Mouse (Mus musculus) thymus, postnatal 36 days (tissue): Measurements from ENCODE around the gene Ano8.

Source experiments
- DNase-seq, 2 experiments: peaks; one replicate each; pipeline ENCODE4 v3.0.0; 2022; ENCODE audit warnings: mixed read lengths in 2 of 2

Ano8 gene

DNA sequence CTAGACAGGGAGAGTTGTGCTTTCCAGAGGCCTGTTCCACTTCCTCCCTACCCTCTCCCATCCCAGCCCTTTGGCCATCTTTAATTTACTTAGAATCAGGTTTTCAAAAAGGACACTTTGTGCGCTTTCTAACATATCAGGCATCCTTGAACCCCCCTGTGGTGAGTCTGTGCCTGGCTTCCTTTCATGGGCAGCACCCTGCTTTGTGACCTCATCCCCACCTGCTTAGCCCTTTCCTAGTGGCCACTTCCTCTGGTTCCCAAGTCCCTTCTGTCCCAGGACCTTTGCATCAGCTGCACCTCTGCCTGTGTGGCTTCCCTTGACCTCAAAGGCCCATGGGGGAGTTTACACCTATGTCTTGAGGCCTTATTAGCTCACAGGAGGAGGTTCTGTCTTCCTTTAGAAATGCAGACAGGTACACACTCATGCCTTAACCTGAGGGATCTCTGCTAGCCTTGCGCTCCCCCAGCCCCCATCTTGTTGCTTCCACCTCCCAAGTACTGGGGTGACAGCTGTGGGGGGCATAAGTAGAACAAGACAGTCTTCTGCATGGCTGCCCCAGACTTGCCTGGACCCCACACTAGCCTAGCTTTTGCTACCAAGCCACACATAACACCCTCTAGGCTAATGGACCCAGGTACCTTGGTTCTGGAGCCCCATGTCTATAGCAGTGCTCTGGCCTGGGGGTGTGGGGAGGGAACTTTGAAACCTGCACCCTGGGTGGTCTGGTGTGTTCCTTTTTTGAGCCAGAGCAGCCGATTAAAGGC, 15.4 kb downstream of the Ano8 start:
- DNase-seq: no peak

DNA sequence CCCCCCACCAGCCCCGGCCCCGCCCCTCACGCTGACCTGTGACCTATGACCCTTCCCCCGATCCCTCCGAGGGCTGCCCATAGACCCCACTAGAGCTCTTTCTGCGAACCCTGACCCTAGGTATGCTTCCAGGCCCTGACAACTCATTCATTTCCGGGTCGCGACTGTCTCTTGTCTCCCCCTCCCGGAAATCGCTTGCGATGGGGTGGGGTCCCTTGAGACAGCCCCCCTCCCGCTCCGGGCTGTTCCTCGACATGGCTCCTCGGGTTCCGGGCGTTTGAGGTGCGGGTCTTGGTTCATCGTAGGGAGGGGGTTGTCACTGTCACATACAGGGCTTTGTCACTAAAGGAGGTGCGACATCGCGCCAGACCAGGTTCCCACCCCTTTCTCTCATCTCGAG, 16.4 kb downstream of the Ano8 start:
- DNase-seq: peak; percentile 62 to 75

DNA sequence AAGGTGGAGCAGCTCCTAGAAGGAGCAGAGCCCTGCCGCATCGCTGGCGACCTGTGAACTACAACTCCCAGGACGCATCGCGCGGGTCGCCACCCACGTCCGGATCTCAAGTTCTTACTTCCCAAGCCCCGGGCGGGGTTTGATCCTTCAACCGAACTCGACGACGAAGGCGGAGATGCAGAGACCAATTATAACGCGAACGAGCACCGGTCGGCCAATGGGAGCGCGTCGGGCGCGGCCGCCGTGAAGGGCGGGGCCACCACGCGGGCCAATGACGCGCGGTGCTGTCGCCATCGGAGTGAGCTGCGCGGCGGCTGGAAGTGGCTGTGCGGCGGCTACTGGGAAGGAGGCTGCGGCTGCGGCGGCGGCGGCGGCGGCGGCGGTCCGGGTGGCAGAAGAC, 16.8 kb downstream of the Ano8 start, which contains the start of gene Dda1:
Dda1 (plus strand) TSS at position 284 of the 400 bp plus-strand sequence.
- DNase-seq: peak; percentile 95 to 98

DNA sequence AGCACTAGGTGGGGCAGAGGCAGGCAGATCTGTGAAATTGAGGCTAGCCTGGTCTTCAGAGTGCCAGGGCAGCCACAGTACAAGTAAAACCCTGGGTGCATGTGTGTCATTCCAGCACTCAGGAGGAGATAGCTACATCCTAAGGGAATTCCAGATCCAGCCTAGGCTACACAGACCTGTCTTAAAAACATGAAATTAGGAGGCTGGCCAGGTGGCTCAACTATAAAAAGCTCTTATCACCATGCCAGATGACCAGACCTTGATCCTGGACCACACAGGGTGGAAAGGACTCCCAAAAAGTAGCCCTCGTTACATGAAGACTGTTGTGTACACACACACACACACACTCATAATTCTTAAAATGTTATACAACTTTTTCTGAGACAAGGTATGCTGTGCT, 17.8 kb downstream of the Ano8 start:
- no peak for DNase-seq

DNA sequence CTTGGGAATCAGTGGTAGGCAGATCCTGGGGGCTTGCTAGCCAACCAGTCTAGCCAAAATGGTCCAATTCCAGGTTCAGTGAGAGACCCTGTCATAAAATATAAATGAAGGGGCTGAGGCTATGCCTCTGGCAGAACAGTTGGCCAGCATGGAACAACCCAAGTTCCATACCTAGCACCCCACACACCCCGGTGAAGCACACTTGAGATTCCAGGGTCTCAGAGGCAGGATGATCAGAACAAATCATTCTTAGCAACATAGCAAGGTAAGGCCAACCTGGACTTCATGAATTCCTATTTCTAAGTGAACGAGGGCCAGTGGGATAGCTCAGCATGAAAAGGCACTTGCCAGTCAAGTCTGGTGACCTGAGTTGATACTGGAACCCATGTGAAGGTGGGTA, 18.6 kb downstream of the Ano8 start:
- no peak for DNase-seq

DNA sequence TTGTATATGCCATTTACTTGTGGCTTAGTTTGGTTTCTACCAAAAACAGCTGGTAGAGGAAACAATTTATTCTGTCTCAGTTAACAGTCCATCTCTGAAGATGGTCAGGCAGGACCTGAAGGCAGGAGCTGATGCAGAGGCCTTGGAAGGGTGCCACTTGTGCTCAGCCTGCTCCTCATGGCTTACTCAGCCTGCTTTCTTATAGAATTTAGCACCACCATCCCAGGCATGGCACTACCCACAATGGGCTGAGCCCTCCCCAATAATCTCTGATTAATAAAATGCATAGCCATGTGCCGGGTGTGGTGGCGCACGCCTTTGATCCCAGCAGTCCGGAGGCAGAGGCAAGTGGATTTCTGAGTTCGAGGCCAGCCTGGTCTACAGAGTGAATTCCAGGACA, 19.6 kb downstream of the Ano8 start:
- DNase-seq: no peak

DNA sequence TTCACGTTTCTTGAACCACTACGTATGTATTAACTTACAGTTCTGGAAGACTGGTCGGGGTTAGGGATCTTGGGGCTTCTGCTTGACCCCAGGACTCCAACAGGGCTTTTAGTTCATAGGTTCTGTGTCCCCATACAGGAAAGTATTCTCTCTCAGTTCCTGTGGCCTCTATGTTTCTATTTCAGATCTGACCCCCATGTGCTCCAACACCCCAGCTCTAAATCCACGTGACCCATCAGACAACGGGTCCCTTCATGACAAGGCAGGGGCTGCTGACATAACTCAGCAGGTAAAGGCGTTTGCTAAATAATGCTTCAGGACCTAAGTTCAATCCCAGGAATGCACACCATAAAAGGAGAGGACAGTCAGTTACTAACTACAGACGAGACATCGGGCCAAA, 20.0 kb downstream of the Ano8 start:
- no peak for DNase-seq

DNA sequence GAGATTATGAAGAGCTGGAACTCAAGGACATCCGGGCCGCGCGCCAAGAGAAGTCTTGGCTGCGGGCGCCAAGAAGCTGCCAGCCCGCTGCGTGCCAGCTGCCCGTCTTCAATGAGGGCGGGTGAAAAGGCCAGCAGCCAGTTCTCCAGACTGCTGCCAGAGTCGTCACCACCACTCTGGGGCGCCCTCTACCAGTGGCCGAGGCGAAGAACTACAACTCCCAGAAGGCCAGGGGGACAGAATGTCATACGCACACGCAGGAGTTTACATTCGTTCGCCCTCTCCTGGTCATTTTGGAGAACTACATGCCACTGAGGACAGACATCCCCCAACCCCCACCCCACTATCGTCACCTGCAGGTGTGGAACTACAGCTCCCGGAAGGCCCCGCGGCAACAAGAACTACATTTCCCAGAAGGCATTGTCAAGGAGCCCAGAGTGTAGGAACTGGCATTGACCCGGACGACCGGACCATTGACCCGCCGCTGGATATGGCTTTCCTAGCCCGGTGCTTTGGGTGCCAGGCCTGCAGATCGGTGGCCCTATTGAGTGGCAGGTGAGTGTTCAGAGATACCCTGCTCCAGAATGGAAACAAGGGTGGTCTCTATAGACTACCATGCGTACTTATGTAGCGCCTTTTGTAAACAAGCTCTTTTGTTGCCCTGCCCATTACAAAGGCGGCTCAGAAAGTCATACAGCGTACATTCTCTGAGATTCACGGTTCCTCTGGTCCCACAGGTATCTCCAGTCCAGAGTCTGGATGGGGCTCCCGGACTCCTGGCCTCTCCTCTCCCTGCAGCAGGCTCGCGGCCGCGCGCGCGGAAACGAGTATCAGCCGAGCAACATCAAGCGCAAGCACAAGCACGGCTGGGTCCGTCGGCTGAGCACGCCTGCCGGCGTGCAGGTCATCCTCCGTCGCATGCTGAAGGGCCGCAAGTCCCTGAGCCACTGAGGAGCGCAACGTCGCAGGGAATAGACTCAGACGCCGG, 21.0 kb downstream of the Ano8 start, which contains the start of gene Mrpl34:
Mrpl34 (plus strand) TSS at position 447 of the 988 bp plus-strand sequence.
- peak; percentile 99 for DNase-seq

DNA sequence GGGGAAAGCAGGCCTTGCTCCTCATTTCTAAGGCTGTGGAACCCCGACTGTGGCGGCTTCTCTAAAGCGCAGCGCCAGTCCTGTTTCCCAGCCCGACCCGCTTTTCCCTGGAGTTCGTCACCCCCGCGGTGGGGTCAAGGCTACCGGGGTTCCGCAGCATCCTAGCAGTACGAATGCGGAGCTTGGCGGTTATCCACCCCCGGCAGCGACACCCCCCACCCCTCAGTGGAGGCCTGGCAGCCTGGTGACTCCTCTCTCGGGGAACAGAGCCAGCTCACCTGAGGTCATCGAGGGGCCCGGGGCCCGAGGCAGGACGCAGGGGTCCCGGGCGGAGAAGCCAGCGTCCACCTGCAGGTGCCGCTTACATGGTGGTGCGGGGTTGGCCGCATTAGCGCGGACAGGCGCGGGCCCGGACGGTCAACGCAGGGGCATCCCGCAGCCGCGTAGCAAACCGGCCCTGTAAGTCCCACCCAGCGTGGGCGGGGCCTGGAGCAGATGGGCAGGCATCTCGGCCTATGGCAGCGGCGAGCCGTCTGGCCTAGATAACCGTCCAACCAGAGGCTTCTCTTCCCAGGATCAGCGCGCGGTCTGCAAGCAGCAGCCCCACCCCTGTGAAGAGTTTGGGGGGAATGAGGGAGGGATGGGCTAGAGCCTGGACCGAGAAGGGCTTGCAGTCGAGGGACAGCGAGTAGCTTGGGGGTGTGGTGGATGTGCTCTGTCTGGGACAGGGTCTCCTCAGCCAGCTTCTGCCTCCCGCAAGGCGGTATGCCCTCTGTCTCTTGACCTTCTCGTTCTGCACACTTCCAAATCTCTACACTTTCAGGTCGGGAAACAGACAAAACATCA, 22.4 kb downstream of the Ano8 start, which contains the start of gene Abhd8:
Abhd8 (minus strand) TSS at position 468 of the 846 bp plus-strand sequence.
- peak; percentile 97 to 99 for DNase-seq

DNA sequence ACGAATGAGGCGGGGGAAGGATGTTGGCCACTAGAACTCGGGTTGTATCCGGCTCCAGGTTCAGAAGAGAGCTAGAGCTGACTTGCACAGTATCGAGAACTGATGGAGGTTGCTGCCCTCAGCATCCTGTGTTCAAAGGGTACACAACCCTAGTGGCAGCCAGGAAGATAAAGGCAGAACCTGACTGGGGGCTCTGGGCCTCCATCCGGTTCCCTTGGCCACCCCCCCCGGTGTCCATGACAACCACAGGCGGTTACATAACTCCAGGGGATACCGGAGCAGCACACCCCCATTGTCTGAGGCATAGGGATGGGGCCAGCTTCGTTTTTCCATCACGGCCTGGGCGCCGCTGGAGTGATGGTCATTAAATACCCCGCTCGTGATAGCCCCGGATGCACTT, 23.0 kb downstream of the Ano8 start:
- DNase-seq: peak; percentile 81 to 90

DNA sequence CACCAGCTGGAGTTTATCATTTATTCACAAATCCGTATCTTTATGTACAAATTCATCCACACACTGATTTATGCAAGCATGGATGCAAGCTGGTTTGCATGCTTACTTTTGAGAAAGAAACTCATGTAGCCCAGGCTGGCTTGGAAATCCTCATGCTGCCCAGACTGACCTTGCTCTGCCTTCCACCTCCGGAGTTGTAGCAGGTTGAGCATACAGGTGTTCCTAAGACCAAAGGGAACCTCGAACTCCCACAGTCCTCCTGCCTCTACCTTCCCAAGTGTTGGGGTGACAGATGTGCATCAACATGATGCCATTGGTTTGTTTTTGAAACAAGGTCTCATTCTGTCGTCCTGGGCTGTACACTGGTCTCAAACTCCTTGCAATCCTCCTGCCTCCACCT, 23.6 kb downstream of the Ano8 start:
- no peak for DNase-seq

DNA sequence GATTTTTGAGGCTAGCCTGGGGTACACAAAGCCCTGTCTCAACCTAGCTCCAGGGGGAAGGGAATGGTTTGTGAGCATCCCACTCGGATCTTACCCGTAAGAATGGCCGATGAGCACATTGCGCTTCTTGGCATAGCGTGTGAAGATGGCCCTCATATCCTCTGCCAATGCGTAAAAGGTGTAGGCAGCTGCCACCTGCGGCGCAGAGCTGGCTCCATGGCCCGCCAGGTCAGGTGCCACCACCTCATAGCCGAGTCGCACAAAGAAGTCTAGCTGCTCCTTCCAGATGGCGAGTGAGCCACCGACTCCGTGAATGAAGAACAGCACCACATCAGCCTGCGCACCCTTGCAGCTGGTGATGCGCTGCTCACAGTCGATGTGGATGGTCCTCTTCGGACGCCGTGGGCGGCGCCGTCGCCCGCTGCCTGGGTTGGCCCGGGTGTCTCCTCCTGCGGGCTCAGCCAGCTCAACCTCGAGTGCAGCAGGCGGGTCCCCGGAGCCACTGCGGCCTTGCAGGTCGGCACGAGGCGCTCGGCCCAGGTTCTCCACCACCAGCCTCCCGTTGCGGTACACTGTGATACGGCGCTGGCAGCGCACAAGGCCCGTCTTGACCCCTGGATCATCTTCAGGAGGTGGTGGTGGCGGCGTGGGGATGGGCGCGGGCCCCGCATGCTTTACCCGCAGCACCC, 24.5 kb downstream of the Ano8 start:
- peak in 1 of 2 experiments; percentile 46 for DNase-seq

DNA sequence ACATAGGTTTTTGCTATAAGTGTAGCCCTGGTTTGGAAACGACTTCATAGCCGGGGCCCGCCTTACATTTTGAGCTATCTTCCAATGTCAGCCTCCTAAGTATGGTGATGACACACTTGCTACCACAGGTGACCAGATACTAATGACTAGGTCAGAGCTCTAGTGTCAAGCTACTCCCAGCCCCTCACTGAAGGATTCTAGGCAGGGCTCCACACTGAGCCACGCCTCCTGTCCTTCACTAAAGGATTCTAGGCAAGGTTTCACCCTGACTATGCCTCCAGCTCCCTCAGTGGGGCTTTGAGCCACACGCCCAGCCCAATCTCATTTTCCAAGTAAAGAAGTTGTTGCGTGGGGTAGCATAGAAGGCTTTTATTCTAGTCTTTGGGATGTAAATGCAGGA, 25.0 kb downstream of the Ano8 start:
- no peak for DNase-seq

DNA sequence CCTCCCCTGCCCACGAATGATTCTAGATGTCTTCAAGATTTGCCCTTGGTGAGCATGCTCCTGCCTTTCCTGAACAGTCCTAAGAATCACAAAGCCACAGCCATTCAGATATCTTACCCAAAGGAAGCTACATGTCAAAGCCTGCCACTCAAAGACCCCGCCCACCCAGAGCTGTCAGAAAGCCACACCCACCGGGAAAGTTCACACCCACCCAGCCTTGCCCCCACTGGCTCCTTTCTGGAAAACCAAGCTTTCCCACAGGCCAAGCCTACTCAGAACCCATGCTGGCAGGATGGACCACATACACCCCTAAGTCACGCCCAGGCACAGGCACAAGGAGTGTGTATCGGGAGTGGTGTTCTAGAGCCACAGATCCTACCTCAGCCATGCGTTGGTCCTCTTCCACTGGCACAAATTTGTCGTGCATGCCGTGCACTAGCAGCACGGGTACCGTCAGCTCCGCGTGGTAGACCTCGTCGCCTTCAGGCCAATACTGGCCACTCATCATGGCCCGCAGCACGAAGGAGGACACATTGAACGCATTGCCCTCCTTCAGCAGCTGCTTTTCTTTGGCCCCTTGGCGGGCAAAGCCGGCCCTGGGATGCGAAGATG, 28.0 kb downstream of the Ano8 start:
- DNase-seq: no peak

DNA sequence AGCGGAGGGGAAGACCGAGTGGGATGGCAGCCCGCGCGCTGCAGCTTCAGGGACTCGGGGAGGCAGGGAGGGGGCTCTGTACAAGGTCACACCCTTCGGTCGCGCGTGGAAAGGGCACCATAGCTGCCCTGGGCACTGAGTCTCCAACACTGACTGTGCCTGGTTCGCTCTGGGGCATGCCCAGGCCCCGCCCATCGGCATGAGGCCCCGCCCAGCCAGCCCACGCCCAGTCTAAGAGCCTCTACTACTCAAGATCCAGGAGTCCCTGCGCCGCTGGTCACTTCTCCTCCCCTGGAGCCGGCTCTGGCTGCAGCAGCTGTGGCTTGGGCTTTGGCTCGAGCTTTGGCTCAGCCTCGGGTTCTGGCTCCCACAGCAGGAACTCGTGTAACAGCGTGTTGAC, 28.9 kb downstream of the Ano8 start:
- DNase-seq: no peak

DNA sequence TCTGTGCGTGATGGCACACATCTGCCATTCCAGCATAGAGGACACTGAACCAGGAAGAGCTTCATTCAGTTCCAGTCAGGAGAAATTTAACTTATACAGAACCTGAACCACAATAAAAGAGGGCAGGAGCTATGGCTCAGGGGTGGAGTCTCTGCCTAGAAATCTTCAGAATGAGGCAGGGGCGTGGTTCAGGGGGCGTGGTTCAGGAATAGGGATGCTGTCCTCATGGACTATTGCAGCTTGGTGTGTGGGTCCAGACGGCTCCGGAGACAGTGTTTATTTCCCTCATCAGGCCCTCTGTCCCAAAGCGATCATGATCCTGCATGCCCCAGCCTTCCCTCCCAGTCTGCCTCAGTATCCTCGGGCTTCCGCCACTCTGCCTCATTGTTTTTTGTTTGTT, 31.1 kb downstream of the Ano8 start:
- no peak for DNase-seq

DNA sequence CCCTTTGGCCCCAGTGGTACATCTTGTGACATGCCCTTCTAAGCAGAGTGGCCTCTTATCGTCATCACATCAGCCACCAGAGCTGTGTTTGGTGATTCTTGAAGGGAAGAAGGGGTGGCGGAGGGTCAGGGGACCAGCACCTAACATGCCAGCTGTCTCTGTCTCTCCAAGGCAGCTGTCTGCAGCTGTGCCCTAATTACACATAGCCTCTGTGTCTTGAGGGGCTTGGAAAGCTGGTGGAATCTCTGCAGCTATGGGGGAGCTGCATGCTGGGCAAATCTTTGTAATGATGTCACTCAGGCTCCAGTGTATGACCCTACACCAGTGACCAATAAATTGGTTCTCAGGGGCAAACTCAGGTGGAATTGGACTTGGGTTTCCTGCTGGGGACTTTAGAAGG, 33.1 kb downstream of the Ano8 start:
- no peak for DNase-seq

DNA sequence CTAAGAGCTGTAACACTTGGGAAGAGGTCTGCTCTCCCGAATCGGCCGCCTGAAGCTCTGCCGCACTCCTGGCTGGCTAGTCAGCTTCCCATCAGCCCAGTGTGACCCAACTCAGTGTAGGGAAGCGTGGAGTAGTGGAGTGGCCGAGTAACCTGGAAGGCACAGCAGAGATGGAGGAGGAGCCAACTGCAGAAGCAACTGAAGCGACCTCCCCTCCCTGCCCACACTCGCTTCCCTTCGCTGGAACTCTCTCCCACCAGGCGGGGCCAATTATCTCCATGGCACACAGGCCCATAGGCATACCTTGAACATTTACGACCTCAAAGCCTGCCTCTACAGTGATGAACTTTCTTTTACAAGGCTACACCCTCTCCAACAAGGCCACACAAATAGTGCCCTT, 34.0 kb downstream of the Ano8 start:
- no peak for DNase-seq

DNA sequence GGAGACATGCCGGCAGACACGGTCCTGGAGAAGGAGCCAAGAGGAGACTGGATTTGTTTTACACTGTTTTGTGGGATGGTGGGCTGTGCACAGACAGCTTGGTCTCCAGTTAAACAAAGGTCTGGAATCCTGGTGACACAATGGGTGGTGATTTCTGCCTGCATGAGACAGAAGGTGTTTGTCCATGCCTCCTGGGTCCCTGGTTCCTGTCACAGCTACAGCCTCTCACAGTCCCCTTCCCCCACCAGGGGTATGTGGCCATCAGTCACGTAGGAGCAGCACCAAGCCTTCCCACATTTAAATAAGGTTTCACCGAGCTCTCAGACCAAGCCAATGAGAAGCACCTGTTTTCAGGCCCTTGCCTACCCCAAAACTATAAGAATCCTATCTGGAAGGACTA, 34.4 kb downstream of the Ano8 start:
- no peak for DNase-seq

DNA sequence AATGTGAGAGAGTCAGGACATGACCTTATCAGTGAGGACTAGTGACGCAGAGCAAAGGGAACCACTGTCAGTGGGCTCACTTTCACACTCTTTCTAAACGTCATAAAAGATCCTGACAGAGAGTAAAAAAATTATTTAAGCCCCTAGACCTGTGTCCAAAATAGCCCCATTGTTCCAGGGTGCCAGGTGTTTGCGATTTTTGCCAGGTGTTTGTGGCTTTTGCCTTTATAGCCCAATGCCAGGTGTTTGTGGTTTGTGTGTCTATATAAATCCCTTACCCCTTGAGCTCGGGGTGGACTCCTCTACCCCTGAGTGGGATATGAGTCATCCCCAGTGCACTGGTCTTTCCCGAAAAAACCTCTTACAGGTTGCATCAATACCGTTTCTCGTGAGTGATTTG, 40.7 kb downstream of the Ano8 start:
- no peak for DNase-seq

DNA sequence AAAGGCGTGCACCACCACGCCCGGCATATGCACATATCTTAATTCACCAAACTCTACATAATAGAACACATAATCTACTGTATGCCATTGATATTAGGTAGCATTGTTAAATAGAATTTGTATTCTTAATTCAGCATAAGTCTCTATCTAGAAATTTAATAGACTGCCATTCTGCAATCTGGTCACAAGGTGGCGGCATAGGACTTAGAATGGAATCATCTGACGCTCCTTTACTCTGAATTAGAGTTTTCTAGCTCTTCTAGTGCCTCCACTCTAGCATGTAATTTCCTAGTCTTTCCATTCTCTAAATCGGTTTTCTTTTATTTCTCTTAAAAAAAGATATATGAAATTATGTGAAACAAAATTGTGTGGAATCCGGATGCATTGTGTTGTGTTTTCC, 44.4 kb downstream of the Ano8 start:
- DNase-seq: no peak

DNA sequence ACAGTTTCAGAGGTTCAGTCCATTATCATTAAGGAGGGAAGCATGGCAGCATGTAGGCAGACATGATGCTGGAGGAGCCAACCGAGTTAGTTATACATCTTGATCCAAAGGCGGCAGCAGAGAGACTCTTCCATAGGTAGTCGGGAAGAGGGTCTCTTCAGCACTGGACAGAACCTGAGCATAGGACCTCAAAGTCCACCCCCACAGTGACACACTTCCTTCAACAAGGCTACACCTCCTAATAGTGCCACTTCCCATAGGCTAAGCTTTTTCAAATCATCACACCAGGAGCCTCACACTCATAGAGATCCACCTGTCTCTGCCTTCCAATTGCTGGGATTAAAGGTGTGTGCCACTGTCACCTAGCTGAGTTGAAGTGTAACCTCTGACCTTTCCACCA, 48.7 kb downstream of the Ano8 start:
- no peak for DNase-seq
